Mouse (Mus musculus) embryonic fibroblast, embryonic 13.5 days (primary cell): ENCODE measurements at regions not wholly inside any gene's neighbourhood (a gene's known extent, or its start where the extent isn't known, plus 50 kb on each side); places are given as distances from the start of the nearest gene placed in this dataset.

ENCODE experiments used
- CTCF ChIP-seq: IDR thresholded peaks from 2 replicates; pipeline ENCODE4 v1.5.1; 2011; ENCODE audit warnings: mild to moderate bottlenecking, control low read depth, low read length, moderate library complexity, borderline replicate concordance; ENCODE audit not compliant: insufficient read depth
- POLR2A ChIP-seq: IDR thresholded peaks from 2 replicates; pipeline ENCODE4 v1.6.1; 2011; ENCODE audit warnings: low read depth, mild to moderate bottlenecking, control low read depth, low read length, moderate library complexity

GRCm38 (mm10) chr9:26435507-26435906 lies 298.0 kb upstream of the B3gat1 start:
- TF ChIP-seq CTCF = no peak
- no peak for TF ChIP-seq POLR2A
